Mouse (Mus musculus) ES-Bruce4 (cell line): ENCODE measurements around the gene Dtnbp1. TPM values are rescaled to one million over a fixed set of nuclear protein-coding genes. Genes with fewer than 3 reads are reported as not detected.

Experiments
- H3K27ac ChIP-seq: 2 replicates; pipeline ENCODE4 v1.5.1; 2012; ENCODE audit warnings: low read length, inconsistent platforms; ENCODE audit not compliant: insufficient read depth
- H3K27me3 ChIP-seq: 2 replicates; pipeline ENCODE4 v1.6.1; 2012; ENCODE audit warnings: mild to moderate bottlenecking, low read length, inconsistent platforms; ENCODE audit not compliant: control insufficient read depth, poor library complexity, insufficient read depth, severe bottlenecking
- H3K36me3 ChIP-seq: 2 replicates; pipeline ENCODE4 v1.6.1; 2012; ENCODE audit warnings: inconsistent platforms, mild to moderate bottlenecking, low read length, moderate library complexity; ENCODE audit not compliant: control insufficient read depth, poor library complexity, insufficient read depth, severe bottlenecking
- H3K4me1 ChIP-seq: one replicate; pipeline ENCODE4 v1.8.1; 2011; ENCODE audit warnings: low read length; ENCODE audit not compliant: control insufficient read depth, insufficient read depth
- H3K4me3 ChIP-seq: 2 replicates; pipeline ENCODE4 v1.5.1; 2011; ENCODE audit warnings: low read depth, mild to moderate bottlenecking, low read length
- H3K9ac ChIP-seq: 2 replicates; pipeline ENCODE4 v1.6.1; 2012; ENCODE audit warnings: low read depth, mild to moderate bottlenecking, inconsistent platforms; ENCODE audit not compliant: poor library complexity, severe bottlenecking
- H3K9me3 ChIP-seq: replicated peaks from 2 replicates; pipeline ENCODE4 v1.6.1; 2012; ENCODE audit warnings: mild to moderate bottlenecking, low read length, inconsistent platforms; ENCODE audit not compliant: control insufficient read depth, poor library complexity, insufficient read depth, severe bottlenecking
- CTCF ChIP-seq: IDR thresholded peaks from one replicate; pipeline ENCODE4 v1.8.1; 2011; ENCODE audit warnings: low read depth, low read length
- EP300 ChIP-seq: IDR thresholded peaks from 2 replicates; pipeline ENCODE4 v1.6.1; 2011; ENCODE audit warnings: low read depth, low read length; ENCODE audit not compliant: insufficient read depth
- POLR2A ChIP-seq: IDR thresholded peaks from one replicate; pipeline ENCODE4 v1.8.1; 2011; ENCODE audit warnings: low read length; ENCODE audit not compliant: insufficient read depth
- polyA plus RNA-seq: library from polyadenylated mRNA; stranded (reverse); fragments of >200 nt; gene quantifications from 2 replicates; pipeline ENCODE4 v1.2.4, GENCODE M21; 2011; ENCODE audit warnings: low read depth; ENCODE audit not compliant: missing spikeins, insufficient read depth, insufficient read length

The Dtnbp1 gene
- polyA plus RNA-seq, 1 experiment: 21.6 TPM

GRCm38 (mm10) chr13:44933575-44933974, 68.4 kb downstream of the Dtnbp1 start:
- Histone ChIP-seq H3K4me3 (no peak overlapping the region), H3K9me3 (no peaks in the 10 kb centered on the region), H3K9ac (no peak overlapping the region), H3K4me1 (peaks cover 3% of the 10 kb centered on the region), H3K27ac (no peak overlapping the region), H3K27me3 (no peaks in the 10 kb centered on the region), H3K36me3 (no peaks in the 10 kb centered on the region)
- no peak for TF ChIP-seq POLR2A
- no peak for TF ChIP-seq CTCF
- no peak for TF ChIP-seq EP300

GRCm38 (mm10) chr13:44932307-44933264, 69.4 kb downstream of the Dtnbp1 start:
- Histone ChIP-seq H3K4me1 (peaks cover 2% of the 10 kb centered on the region), H3K36me3 (no peaks in the 10 kb centered on the region), H3K4me3 (no peak overlapping the region), H3K27me3 (no peaks in the 10 kb centered on the region), H3K9ac (no peak overlapping the region), H3K27ac (no peak overlapping the region), H3K9me3 (no peaks in the 10 kb centered on the region)
- no peak for TF ChIP-seq EP300
- TF ChIP-seq POLR2A: no peak
- TF ChIP-seq CTCF: no peak

GRCm38 (mm10) chr13:44926311-44926710, 75.6 kb downstream of the Dtnbp1 start:
- Histone ChIP-seq H3K27ac (no peak overlapping the region), H3K4me1 (no peaks in the 10 kb centered on the region), H3K27me3 (no peaks in the 10 kb centered on the region), H3K36me3 (peaks cover 11% of the 10 kb centered on the region), H3K9me3 (no peaks in the 10 kb centered on the region), H3K9ac (no peak overlapping the region), H3K4me3 (no peak overlapping the region)
- TF ChIP-seq CTCF: no peak
- no peak for TF ChIP-seq POLR2A

GRCm38 (mm10) chr13:44925173-44925572, 76.8 kb downstream of the Dtnbp1 start:
- no peak overlapping the region for H3K9ac ChIP-seq
- H3K9me3 ChIP-seq: no peaks in the 10 kb centered on the region
- no peaks in the 10 kb centered on the region for H3K4me1 ChIP-seq
- no peak for TF ChIP-seq EP300
- TF ChIP-seq POLR2A: no peak
- TF ChIP-seq CTCF: no peak
- H3K4me3 ChIP-seq: no peak overlapping the region
- H3K36me3 ChIP-seq: peaks cover 21% of the 10 kb centered on the region
- no peak overlapping the region for H3K27ac ChIP-seq
- no peaks in the 10 kb centered on the region for H3K27me3 ChIP-seq

- peaks cover 31% of the 10 kb centered on the region for H3K36me3 ChIP-seq
Observed at GRCm38 (mm10) chr13:44924042-44924441, 77.9 kb downstream of the Dtnbp1 start.

GRCm38 (mm10) chr13:44921721-44922120, 80.2 kb downstream of the Dtnbp1 start:
- TF ChIP-seq POLR2A (no peak), EP300 (no peak), CTCF (no peak)
- Histone ChIP-seq H3K36me3 (peaks cover 54% of the 10 kb centered on the region), H3K4me1 (no peaks in the 10 kb centered on the region), H3K4me3 (no peak overlapping the region), H3K9ac (no peak overlapping the region), H3K9me3 (no peaks in the 10 kb centered on the region), H3K27ac (no peak overlapping the region), H3K27me3 (no peaks in the 10 kb centered on the region)

More at GRCm38 (mm10) chr13:44924042-44924441, 77.9 kb downstream of the Dtnbp1 start:
- Histone ChIP-seq H3K9me3 (no peaks in the 10 kb centered on the region), H3K9ac (no peak overlapping the region), H3K27ac (no peak overlapping the region), H3K4me1 (no peaks in the 10 kb centered on the region), H3K4me3 (no peak overlapping the region), H3K27me3 (no peaks in the 10 kb centered on the region)
- no peak for TF ChIP-seq EP300
- TF ChIP-seq CTCF: no peak
